Mouse (Mus musculus): ENCODE results near the gene Krtap9-1.

DNA sequence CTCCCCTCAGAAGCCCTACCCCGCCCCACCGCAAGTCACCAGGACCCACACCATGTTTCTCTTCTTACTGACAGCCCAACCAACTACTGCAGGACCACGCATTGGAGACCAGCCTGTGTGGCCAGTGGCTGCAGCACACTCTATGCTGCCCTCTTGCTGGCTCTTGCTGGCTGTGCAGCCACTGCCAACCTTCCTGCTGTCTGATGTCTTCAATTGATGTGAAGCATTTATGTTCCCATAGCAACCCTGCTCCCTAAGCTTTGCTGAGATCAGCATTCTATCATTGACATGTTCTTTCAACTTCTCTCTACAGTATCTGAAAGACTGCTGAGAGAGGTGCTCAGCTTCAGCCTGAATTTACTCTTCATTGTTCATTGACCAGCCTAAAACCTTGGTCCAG lies 19.1 kb upstream of the Krtap9-1 start:
- TF ChIP-seq CTCF (IDR thresholded peaks at IDR 0.05): no peak
- no peak for TF ChIP-seq POLR2A (IDR thresholded peaks at IDR 0.05; ENCODE audit: insufficient read depth, low read depth, low read length)
- TF ChIP-seq EP300 (IDR thresholded peaks at IDR 0.05; ENCODE audit: insufficient read depth, low read depth, low read length): no peak
